Mouse (Mus musculus): Measurements from ENCODE around the gene Stard7.
A peak's percentile ranks its signal among the peaks of the same experiment; 100 is the strongest.

Gene Stard7

DNA sequence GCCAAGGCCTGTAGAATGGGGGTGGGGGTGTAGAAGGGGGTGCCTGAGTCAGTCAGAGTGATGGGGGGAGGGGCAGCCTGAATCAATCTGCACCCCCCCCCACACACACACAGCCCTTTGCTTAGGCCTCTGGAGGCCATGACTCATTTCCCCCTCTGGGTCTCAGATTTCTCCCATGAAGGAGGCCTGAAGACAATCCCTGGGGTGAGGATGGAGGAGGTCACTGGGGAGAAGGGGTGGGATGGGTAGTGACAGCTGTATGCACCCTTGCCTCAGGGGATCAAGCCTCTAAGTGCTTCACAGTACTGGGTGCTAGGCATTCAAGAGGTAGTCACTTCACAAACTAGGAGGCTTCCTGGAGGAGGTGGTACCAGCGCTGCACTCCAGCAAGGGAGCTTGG, 53.6 kb downstream of the Stard7 start:
- DNase-seq: no peak

- DNase-seq: no peak
Observed at GRCm38 (mm10) chr2:127324456-127324855, 54.4 kb downstream of the Stard7 start.

DNA sequence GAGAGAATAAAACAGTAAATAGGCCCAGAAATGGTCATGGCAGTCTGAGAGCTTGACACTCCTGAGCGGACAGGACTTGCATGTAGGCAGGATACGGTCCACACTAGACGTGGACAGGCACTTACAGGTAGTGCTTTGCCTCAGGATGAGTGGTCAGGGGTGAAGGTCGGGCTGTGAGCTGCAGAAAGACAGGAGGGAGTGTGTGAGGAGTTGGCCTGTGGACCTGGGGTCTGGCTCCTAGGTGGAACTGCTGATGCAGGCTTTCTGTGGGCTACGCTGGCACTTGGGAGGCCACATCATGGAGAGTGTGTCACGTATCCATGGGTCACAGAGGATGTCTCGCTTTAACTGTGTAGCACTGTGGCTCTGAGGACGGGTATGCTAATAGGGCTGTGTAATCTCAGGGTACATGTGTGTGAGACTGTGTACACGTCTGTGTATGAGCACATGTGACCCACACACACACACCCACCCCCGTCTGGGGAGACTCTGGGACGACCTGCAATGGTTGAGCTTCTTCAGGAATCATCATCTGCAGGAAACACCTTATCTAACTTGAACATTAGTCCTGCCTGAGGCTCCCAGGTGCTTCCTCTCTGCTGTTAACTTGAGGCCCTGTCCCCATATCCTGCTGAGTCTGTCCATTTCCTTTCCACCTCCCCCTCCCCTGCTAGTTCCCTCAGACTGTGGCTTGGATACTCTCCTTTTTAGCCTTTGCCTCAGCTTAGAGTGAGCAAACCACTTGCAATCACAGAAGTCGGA, 58.3 kb downstream of the Stard7 start:
- DNase-seq: peak; percentile 52

DNA sequence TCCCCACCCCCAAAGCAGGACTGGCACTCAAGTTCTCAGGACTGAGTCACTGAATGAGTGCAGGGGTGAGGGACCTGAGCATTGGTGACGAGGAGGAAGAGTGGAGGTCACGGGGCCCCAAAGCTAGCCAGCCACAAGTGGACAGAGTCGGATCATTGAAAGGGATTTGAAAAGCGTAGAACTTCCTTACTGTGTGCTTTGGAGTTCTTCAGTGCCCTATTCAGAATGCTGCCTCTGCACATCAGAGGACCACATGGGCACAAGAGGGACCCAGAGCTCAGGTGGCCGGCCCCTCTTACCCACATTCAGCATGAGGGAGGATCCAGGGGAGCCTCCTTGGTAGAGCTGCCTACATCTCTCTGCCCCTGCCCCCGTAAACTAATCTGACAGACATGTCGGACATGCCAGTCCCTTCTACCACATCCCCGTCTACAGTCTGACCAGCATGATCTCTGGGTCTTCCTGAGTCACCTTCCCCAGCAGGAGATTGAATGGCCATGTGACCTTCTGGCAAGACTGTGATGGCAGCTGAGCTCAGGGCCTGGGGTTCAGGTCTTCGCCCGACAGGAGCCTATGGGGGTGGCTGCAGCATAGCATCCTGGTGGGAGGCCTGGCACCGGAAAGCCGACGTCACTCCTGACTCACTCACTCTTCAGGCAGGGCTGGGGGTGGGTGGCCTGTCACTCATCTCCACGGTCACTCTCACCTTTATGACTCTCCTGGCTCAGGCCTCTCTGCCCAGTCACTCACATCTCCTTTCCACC, 63.0 kb downstream of the Stard7 start:
- DNase-seq: peak; percentile 80

- DNase-seq: peak; percentile 74
Observed at GRCm38 (mm10) chr2:127333945-127334603, 64.1 kb downstream of the Stard7 start.

DNA sequence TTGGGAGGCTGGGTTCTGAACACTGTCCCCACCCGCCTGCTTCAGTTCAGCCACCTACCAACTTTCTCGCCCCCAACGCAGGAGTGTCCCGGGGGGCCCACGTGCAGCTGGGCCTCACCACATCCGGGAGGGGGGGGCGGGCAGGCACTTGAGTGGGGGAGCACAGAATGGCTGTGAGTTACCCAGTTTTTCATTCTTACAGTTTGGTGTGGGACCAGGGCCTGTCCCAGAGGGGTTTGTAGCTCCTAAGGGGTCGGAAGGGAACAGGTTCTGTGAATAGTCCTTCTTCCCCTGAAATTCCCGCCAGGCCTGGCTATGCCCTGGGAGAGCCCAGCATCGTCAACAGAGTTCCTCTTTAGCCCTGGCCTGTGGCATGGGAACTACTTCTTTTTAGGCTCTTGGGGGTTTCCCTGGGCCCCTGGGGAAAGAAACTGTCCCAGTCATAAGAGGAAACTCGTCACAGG, 65.1 kb downstream of the Stard7 start:
- peak; percentile 89 for DNase-seq

DNA sequence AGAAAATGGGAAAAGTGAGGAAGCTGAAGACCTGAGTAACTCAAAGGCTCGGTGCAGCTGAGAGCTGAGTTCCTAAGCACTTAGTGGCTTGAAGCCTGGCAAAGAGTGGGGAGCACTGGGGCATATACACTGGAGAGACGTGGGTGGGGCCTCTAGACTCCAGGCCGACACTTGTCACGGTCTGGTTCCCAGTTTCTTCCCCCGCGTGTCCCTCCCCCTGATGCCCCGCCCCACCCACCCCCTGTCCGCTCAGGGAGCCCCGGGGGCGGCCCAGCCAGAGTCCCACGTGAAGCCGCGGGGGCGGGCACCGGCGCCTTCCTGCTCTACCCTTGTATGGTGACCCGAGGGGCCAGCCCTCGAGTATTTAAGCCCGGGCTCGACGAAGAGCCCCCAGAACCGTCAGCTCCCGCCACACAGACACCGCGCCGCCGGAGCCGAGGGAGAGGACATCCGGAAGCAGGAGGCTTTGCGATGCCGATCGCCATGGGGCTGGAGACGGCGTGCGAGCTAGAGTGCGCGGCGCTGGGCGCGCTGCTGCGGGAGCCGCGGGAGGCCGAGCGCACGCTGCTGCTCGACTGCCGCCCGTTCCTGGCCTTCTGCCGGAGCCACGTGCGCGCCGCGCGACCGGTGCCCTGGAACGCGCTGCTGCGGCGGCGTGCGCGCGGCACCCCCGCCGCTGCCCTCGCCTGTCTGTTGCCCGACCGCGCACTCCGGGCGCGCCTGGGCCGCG, 65.9 kb downstream of the Stard7 start, which contains the start of gene Dusp2:
TSS of gene Dusp2 (plus strand) at position 393 of the 730 bp plus-strand sequence.
- DNase-seq: peak; percentile 97

DNA sequence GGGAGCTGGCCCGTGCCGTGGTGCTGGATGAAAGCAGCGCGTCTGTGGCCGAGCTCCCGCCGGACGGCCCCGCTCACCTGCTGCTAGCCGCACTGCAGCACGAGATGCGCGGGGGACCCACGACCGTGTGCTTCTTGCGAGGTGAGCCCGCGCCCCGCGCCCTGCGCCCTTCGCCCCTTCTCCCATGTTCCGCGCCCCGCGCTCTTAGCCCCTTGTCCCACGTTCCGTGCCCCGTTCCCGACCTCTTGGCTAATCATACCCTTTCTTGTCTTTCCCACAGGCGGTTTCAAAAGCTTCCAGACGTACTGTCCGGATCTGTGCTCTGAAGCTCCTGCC, 66.4 kb downstream of the Stard7 start:
- DNase-seq: no peak

DNA sequence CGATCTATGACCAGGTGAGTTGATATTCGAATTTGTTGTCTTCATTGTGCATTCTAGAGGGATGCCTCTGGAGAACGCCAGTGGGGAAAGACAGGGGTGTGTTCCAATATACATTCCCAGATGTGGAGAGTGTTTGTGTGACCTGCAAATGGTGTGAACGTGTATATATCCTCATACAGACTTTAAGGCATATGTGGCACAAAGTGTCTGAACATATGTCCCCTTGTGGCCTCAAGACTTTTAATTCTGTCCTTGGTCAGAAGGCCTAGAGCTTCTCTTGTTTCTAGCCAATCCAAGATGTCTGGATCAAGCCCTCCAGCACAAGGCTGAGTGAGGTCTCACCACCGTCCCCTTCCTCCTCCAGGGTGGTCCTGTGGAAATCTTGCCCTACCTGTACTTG, 66.9 kb downstream of the Stard7 start:
- DNase-seq: no peak

- peak; percentile 79 for DNase-seq
Observed at GRCm38 (mm10) chr2:127337531-127337930, 67.5 kb downstream of the Stard7 start.

DNA sequence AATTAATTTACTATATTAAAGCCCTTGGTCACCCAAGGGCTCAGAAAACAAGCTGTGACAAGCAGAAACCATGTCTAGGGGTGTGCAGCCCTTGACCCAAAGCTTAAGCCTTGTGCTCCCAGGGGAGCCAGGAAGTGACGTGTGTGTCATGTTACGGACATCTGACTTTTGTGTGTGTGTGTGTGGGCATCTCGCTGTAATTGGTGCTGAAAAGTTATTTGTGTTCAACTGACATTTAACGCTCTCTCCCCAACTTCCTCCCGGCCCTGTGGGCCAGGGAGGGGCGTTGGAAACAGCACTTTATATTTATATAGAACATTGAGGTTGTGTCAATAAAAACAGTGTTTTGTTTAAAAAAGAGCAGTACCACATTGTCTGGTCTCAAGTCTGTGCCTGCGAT, 68.0 kb downstream of the Stard7 start:
- peak; percentile 41 for DNase-seq

- DNase-seq: no peak
Observed at GRCm38 (mm10) chr2:127338416-127338815, 68.4 kb downstream of the Stard7 start, which contains the start of gene Astl. Gene Astl (plus strand): TSS chr2:127338639.

GRCm38 (mm10) chr2:127338833-127339232, 68.8 kb downstream of the Stard7 start:
- peak; percentile 74 for DNase-seq

DNA sequence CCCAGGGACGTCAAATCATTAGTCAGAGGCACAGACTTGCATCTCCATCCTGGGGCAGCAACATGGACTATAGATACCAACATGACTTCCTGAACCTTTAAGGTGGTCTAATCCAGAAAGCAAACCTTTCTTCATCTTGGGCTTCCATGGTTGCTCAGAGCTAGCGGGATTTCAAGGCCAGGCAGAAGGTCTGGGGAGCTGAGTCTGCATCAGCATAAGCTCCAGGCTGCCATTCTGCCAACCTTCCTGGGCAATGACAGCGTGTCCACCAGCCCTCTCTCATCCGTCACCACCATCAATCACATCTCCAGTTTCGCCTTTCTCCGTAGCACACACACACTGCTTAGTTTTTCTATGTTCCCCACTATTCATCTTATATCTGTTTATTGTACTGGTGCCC, 69.2 kb downstream of the Stard7 start:
- peak; percentile 25 for DNase-seq

GRCm38 (mm10) chr2:127341159-127341558, 71.1 kb downstream of the Stard7 start:
- peak; percentile 89 for DNase-seq

DNA sequence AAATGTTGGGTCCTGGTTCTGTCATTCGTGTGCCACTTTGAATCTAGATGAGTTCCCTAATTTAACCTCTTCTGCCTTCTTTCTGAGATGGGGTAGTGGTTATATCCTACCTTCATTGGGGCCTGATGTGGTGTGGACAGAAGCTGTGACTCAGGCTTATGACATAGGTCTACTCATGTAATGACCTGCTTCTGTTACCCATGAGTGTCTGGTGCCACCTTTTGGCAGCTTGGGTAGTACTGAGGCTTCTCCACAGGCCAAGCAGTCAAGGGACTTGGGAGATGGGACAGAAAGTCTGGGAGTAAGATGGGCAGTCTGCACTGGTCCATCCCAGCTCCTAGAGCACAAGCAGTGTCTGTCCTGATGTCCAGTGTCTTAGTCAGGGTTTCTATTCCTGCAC, 76.3 kb downstream of the Stard7 start:
- DNase-seq: peak; percentile 56

GRCm38 (mm10) chr2:127347147-127347985, 77.3 kb downstream of the Stard7 start:
- no peak for DNase-seq
